Mouse (Mus musculus) spleen, postnatal 4 days (tissue): ENCODE measurements at regions not wholly inside any gene's neighbourhood (a gene's known extent, or its start where the extent isn't known, plus 50 kb on each side); places are given as distances from the start of the nearest gene placed in this dataset.
"Not testable (repeated sequence)": the region's sequence is repeated elsewhere in the genome, so short reads cannot be mapped to it uniquely, and the experiment has no call there.

Experiments
- DNase-seq, 2 experiments: peaks; one replicate each; pipeline ENCODE4 v3.0.0; 2022; ENCODE audit warnings: low spot score in 2 of 2

DNA sequence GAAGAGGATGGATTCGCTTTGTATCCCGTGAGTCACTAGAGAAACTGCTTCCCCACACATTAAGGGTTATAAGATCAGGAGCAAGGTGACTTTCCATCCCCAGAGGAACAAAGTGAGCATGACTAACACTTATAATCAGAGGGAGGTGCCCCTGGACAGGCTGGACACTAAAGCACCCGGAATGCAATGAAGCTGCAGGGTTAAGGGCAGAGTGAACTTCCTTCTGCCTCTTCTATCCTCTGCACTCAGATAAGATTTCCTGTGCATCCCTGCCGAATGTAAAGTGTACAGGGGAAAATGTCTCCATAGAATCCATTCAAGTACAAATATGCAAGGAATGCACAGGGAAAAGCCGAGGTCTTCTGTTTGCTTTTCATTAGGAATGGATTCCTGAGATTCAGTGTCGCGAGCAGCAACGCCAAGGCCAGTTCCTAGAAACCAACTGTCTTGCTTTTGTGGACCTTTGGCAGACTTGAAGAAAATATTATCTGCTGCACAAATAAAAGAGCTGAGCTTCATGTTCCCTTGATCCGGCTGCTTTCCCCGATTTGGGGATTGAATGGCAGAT, 58.5 kb upstream of the Fbxl7 start:
- DNase-seq, result no peak

DNA sequence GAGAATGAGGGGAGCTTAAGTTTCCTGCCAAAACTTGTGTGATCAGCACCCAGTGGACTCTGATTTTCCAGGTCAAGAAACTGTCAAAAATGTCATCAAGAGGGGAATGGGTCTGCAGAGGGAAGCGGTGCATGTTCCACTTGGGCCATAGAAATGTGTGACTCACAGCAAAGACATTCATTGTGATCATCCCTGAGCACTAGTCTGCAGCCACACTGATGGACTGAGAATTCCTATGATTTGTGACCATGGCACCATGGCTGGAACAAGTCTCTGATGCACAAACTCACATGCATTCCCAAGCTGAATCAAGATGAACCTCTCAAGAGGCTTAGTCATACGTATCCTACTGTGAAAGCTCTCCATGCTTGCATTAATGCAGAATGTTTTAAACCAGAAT, 63.6 kb upstream of the Fbxl7 start:
- no peak for DNase-seq

DNA sequence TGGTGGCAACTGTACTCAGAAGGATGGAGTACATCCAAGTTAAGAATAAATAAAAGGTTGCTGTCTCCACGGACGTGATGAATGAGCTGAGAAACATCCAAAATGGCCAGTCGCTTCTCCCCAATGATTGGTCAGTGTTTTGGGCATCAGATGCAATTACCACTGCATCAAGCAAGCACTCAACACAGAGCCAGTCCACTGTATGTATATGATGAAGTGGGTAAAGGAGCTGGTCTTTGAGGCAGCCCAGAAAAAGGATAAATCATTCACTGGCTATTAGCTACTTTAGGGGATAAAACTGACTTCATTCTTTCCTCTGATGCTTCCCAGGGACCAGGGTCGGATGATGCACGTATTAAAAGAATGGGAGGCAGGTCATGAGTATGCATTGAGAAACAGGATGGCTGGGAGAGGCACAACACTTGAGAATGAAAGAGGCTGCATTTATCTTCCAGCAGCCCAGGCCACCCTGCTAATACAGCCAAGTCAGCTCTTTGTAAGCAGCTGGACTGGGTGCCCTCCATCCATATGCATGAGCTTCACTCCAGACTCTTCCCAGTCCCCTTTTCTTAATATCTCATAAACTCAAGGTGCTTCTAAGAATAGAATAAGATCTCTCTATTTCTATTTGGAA, 73.1 kb upstream of the Fbxl7 start:
- DNase-seq, result no peak

DNA sequence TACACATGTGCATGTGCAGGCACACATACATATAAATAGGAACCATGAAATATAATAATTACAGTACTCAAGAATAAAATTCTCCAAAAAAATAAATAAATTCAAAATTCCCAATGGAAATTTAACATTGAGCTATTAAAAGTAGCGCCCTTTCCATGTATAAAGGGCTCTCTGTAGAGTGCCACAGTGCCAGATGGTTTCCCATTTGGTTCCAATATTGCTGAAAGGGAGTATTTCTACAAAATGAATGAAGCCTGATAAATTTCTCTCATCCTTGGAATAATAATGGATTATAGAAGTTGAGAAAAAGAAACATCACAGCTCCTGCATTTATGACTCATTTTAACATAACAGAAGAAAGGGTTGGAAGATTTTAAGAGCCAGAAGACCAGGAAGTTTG, 75.4 kb upstream of the Fbxl7 start:
- DNase-seq, result no peak

DNA sequence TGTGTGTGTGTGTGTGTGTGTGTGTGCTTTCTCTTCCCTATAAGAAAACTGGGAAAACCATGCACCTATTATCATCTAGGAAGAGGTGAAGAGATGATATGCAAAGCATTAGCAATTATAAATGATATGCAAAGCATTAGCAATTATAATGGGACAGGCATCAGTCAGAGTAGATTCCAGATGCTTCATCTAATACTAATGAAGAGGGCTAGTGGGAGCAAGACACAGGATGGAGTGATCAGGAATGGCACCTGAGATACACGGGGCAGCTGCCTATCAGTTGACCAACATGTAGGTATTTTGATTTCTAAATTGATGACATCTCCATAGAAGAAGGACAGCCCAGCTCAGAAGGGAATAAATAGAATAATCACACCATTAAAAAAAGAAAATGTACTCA, 97.7 kb upstream of the Fbxl7 start:
- DNase-seq, result no peak

DNA sequence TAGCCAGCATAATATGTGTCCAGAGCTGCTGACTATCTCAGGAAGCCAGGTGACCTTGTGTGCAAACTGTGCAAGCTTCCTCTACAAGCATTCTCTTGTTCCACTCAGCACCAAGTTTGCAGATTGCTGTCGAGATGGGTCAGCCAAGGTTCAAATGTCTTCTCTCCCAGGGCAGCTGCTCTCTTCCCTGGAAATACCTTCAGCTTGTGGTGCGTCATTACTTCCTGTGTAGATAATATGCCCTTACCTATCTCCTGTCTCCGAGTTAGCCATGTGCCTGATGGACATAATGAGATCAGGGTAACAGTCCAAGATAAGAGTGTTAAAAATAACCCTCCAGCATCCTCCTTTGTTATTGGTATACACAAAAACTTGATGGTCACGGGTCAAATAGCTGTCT, 113.7 kb upstream of the Fbxl7 start:
- no peak for DNase-seq

DNA sequence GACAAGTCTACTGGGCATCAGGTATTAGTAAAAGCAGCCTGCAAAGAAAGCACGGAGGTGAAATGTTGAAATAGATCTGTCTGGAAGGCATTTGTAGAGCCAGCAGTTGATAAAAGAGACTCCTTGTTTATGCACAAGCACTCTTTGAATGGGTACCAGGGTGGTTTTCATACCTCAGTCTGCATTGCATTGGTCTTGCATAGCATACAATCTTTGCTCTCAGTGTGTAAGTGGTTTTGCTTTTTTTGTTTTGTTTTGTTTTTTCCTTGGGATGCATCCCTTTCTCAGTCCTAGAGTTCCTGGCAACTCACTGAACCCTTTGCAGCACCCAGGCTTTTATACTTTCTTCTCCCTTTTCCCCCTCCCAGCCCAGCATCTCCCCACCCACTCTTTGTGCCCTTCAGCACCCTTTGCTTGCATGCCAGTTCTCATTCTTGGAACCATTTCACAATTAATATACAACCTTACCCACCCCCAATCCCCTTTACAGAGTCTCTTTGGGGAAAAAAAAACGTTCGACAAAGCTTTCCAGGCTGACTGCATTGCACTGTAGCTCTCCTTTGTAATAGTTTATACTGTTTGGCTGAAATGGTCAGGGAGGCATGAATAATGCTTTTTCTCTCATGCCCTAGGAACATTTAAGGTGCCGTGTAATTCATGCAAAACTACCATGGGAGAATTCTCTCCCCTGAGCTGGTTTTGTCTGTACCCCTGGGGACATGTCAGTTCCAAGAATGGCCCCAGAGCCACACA, 118.7 kb upstream of the Fbxl7 start:
- no peak for DNase-seq

DNA sequence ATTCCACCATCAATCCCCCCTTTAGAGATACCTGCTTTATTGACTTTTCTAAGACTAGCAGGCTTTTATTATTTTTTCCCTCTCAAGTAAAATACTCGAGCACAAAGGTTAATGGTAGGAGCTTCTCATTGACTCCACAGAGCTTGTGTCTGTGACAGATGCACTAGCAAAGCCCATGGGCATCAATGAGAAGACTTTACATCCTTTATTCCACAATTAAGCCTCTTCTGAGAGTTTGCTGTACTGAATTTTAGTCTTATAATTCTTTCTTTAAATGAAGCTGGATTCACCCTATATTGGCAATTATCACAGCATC, 119.2 kb upstream of the Fbxl7 start:
- DNase-seq, result no peak

DNA sequence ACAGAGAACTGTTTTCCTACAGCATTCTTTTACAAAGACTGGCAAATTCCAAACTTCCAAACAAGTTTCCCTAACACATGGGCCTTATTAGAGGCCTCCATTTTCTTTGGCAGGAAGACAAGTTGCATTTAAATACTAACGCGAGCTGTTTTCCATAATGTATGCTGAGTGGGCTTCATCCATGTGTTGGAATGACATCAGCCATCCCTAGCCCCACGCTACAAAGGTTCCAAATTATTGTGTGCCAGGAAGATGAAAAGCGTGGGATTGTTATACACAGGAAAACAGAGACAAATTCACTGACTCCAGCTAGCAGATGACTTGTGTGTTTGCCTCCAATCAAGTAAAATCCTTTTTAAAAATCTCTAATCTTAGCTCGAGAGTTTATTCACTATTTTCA, 125.1 kb upstream of the Fbxl7 start:
- no peak for DNase-seq

DNA sequence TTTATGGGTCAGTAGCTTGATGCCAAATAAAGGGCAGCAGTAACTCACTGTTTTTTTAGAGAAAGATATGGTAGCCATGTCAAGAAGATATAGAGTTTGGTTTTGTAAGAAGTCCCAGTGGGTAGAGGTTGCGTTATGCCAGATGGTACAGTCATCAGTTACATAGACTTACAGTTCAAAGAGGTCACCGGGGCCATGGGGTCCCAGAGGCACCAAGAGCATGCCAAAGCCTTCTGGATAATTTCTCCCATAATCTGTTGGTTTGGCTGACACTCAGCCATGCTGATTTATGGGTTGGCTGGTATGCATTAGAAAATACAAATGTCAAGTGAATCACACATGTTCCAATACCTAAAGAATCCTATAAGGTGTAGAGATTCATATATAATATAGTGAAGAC, 137.9 kb upstream of the Fbxl7 start:
- DNase-seq, result no peak

DNA sequence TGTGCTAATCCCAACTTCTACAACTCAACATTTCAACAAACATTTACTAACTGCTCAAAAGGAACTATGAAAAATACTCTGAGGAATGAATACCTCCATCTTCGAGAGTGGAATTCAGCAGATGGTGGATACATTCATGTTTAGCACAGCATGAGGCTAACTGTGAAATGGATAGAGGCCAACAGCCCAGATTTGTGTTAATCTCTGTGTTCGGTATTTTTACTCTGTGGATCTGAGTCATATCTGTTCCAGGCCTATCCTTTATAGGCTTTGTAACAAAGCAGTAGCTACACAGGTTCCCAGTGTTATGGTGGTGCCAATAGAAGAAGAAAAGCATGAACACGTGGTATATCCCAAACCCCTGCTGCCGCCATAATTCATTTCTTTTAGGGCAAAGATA, 148.4 kb upstream of the Fbxl7 start:
- no peak for DNase-seq

DNA sequence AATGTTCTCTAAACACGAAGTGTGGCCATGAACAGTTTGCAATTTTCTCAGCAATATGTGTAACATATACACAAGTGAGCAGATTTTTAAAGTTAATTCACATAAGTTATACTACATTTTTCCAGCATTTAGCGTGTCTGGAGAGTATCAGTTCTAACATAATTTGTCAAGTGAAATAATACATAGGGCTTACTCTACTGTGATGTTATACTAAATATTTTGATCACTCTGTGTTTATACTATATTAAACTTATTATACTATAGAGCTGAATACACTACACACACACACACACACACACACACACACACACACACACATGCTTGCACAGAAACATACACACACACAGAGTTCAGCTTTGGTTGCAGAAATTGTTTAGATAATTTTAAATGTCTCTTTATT, 155.3 kb upstream of the Fbxl7 start:
- DNase-seq, result no peak

DNA sequence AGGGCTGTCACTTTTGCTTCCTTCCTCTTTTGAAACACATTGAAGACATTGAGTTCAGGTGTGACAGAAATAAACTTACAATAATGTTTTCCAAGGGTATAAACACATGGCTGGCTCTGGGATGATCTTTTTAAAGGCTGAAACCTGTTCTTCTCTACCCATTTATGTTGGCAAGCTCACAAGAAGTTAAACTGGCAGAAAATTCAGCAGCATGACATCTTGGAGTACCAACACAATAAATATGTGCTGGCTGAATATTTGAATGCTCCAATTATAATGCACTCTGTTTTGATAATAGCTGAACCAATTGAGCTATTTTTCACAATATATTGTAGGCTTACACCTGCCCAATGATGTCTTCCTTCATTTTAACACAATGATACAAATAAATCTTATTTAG, 168.1 kb upstream of the Fbxl7 start:
- DNase-seq, result no peak

DNA sequence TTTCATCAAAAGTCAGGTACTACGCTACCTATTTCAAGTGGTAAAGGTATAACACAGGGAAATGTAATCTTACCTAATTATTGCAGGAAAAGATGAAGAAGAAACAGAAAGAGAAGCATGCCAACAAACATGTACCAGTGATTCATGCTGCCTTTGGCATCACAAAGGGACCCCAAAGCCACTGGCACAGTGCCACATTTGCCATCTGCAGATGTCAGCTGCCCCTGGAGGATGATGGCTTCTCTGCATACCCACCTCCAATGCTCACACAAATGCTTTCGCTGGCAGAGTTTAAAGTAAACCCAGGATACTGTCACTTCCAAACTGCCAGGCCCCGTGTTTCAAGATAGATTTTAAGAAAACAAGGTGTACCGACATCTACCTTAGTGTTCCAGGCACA, 168.6 kb upstream of the Fbxl7 start:
- DNase-seq, result no peak

DNA sequence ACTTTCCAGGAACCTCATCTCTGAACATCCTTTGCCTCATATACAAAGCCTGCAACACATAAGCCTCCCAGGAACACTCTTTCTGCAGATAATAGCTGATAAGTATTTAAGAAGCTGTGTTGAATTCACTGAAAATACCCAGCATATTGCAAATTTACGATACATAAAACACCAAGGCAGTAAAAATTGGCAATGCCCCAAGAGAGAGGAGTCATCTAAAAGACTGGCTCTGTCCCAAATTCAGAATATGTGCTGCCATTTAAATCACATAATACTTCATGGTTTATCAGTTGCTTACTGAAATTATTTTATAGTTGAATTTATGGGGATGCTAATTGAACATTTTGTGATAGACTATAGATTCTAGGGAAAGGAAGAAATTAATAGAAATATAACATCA, 172.3 kb upstream of the Fbxl7 start:
- no peak for DNase-seq

DNA sequence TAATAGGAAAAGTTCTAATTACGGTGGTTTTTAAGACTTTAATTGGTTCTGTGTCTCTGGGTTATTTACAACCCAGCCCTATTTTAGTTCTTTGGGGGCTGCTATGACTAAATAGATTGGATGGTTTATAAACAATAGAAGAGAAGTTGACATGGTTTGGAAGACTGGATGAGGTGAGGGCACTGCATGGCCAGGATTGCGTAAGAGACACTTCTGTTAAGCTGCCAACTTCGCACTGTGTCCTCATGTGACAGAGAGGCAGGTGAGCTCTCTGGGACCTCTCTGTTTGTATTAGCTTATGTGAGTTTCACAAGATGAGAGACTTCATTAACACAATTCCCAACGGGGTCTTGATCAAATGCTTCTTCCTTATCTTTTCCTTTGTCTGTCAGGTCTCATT, 182.5 kb upstream of the Fbxl7 start:
- DNase-seq, result no peak

DNA sequence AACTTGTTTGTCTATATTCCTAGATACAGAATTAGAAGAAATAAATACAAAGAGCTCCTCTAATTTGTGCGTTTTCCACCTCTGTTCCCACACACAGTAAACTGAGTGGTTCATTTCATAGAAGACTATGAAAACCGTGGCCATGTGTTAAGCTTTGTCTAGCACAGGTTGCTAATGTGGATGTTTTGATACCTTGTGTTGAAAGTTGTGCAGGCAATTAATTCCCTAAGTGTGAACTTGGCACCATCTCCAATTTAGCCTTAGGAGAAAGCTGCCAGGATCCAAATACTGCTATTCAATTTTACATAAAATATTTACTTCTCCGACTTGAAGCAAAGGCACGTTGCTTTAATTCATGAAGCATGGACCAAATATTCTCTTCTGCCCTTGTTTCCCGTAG, 187.4 kb upstream of the Fbxl7 start:
- no peak for DNase-seq

DNA sequence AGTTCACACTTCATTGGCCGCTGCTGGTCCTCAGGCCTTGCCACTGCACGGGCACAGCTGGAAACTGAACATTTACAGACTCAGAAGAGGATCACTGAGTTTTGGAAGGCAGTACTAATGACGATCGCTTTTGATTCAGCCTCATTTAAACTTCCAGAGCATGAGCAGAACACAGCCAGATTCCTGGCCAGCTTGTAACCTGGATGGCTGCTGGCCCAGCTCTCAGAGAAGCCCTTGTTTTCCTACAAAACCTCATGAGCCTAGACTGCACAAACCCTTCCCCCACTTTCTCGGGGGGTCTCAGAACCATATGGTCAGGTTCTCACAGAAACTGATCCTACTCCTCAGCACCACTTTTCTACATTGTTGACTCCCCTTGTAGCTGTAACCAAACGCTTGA, 188.2 kb upstream of the Fbxl7 start:
- DNase-seq, result no peak

DNA sequence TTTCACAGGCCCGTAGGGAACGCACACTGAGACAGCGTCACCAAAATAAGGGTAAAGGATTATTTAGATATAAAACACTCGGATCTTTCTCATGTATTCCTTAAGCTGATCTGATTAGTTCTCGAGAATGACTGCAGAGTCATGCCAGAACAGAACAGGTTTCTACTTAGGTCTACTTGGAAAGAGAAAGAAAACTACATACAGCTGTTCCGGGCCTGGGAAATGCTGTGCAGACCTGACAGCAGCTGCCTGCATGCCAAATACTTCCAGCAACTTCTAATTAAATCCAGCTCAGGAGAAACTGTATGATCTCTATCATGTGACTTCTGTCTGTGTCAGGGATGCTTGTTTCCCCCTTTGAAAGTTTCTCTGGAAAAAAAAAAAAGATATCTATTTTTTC, 193.8 kb upstream of the Fbxl7 start:
- DNase-seq, result no peak

DNA sequence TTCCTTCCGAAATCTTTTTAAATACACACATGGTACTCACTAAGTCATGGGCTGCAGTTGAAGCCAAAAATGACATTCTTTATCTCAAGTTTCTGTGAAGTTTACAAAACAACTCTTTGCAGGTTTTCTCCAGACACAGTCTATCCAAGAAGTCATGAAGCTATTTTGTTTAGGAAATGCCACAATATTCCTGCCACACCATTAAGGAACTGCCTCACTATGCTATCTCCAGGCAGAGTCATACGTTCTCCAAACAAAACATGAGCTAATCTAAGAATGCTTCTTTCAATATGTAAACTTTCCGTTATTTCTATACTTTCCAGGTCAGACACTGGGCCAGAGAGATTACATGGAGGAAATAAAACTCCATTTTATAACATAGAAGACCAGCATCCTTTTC, 198.7 kb upstream of the Fbxl7 start:
- no peak for DNase-seq

DNA sequence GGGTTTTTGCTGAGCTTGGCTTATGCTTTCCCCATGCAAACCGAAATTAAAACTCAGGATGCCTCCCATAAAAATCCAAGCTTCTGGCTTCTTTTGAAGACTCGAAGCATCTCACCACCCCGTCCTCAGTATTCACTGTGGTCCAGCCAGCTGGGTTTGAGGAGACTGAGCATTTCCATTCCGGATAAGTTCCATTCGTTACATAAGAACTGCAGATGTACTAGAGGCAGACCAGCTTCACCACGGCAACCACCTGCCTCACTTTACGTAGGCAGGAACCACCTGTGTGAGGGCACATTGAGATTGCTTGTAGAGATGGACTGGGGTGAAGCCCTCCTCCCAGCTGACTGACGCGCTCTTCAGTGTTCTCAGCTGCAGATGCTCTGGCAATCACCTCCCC, 199.9 kb upstream of the Fbxl7 start:
- DNase-seq, result no peak

DNA sequence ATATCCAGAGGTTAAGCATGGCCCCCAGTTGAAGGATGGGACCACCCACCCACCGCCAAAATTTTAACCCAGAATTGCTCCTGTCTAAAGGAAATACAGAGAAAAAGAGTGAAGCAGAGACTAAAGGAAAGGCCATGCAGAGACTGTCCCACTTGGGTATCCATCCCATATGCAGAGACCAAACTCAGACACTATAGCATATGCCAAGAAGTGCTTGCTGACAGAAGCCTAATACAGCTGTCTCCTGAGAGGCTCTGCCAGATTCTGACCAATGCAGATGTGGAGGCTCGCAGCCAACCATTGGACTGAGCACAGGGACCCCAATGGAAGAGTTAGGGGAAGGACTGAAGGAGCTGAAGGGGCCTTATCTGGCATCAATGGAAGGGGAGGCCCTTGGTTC, 206.2 kb upstream of the Fbxl7 start:
- not testable (repeated sequence) for DNase-seq

DNA sequence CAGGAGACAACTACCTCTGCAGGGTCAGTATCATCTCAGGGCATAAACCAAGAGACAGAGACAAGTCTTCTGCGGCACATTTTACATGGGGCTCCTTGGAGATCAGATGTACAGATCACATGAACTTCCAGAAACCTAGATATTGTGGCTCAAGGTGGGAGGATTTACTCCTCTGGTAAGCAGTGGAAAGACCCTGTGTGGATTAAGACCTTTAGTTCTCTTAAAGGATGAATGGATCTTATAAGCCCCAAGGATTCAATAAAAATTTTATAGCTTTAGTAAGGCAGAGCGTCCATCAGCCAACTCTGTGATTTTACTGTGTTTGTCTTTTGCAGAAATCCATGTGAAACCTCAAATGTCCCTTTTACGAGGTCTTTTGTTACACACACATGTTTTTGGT, 213.8 kb upstream of the Fbxl7 start:
- no peak for DNase-seq

DNA sequence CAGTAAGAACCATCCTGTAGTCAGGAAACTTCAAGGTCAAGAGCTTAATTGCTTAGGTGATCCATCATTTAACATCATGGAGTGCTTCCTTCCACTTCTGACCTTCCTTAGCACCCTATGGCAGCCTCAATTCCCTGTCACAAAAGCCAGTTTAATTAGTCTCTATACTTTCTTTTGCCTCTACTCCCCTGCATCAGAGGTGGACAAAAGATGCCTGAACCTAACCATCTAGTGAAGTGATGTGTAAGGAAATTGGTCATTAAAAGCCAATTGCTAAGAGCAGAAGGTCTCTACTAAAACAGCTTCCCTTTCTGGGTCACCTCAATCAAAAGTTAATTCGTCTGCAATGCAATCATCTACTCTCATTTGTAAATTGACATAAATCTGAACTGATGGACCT, 234.3 kb upstream of the Fbxl7 start:
- no peak for DNase-seq
